Mouse (Mus musculus) gastrocnemius, postnatal 36 days (tissue): ENCODE data around the gene Armh4. TPM values are rescaled to one million over a fixed set of nuclear protein-coding genes. Genes with fewer than 3 reads are reported as not detected.

Experiments
- DNase-seq, 2 experiments: peaks; one replicate each; pipeline ENCODE4 v3.0.0; 2022
- intact Hi-C: fragments of 180-260 bp; cut with DNase I; formaldehyde crosslinking; loops from one replicate; pipeline ENCODE4 v1.15.1; 2025
- total RNA-seq, 2 experiments: library from RNA; stranded (reverse); gene quantifications; 2 replicates each; pipeline ENCODE4 v1.2.3; 2021

Gene Armh4
- total RNA-seq, 2 experiments from 2014 or later, result 0.64 to 0.89 TPM

- intact Hi-C loops, result loop anchor here (10.0 kb wide), 1 partner anchor 504 kb away; no protein-coding TSS in a partner anchor
- no peak for DNase-seq
Measured at GRCm38 (mm10) chr14:49738441-49739088, 44.6 kb downstream of the Armh4 start.

GRCm38 (mm10) chr14:49733950-49734349, 49.2 kb downstream of the Armh4 start:
- no peak for DNase-seq
- intact Hi-C loops, result loop anchor here (10.0 kb wide), 1 partner anchor 499 kb away; no protein-coding TSS in a partner anchor

GRCm38 (mm10) chr14:49723361-49724054, 59.7 kb downstream of the Armh4 start:
- no peak for DNase-seq
- intact Hi-C loops, result no loop called here

DNA sequence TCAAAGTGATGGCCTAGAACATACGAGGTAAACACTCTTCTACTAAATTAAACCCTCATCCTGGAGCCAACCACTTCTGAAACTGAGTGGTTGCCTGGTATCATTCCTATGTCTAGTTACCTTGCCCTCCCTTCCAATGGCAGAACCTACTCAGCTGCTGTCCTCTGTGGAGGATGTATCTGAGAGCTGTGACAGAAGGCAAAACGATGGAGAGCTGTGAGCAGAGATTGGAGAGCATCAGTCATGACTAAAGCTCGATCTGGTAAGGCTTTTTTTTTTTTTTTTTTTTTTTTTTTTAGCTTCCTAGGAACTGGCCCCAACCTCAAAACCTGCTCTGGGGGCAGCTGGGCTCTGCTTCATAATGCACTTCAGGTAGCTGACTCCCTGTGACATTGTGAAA, 60.4 kb downstream of the Armh4 start:
- intact Hi-C loops, result no loop called here
- no peak for DNase-seq

DNA sequence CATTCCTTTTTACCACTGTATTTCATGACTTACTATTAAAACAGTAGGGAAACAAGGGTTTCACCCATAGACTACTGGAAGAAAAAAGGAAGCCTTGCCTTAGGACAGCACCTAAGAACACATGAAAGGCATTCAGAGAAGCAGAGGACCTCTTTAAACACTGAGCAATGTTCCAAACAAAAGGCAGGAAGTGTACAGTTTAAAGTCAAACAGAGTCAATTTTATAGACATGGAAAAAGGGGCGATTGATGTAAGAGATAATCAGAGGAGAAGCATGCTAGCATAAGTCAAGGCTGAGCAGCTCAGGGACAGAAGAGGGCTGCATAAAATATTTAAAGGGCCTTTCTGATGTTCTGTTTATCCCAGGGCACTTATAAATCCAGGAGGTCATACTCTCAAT, 61.9 kb downstream of the Armh4 start:
- DNase-seq, result no peak
- intact Hi-C loops, result no loop called here

- intact Hi-C loops, result no loop called here
- DNase-seq, result no peak
Measured at GRCm38 (mm10) chr14:49719678-49720077, 63.5 kb downstream of the Armh4 start.

- intact Hi-C loops, result no loop called here
- DNase-seq, result no peak
Measured at GRCm38 (mm10) chr14:49711016-49711415, 72.2 kb downstream of the Armh4 start.

DNA sequence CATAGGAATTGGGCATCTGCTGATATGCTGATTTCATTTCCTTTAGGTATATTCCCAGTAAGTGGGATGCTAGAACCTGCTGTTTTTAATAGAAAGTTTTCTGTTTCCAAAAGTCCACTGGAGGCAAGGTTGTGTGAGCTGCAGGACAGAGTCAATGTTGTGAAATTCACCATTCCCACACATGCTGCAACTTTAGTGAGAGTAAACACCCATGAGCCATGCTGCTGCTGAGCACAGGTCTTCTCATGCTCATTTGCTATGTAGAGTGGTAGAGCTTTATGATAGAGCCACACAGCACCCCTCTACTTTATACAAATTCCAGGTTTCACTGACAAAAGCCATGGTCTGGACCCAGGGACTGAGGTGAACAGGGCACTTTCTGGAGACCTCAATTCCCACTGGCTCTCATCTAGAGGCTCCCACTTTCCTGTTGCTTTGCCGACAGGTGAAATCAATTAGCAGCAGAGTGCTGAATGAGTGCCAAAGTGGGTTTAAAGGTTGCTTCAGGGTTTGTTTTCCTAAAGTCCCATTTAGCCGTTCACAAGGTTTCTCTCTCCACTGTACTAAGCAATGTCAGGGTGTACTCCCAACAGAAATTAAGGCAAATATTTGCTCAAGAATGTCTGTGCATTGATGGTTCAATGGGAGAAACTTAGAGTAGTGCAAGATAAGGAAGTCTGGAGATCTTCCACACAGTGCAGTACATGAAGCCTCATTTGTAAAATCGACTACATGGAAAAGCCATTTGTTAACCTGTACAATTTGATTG, 79.6 kb downstream of the Armh4 start:
- intact Hi-C loops, result no loop called here
- DNase-seq, result no peak

DNA sequence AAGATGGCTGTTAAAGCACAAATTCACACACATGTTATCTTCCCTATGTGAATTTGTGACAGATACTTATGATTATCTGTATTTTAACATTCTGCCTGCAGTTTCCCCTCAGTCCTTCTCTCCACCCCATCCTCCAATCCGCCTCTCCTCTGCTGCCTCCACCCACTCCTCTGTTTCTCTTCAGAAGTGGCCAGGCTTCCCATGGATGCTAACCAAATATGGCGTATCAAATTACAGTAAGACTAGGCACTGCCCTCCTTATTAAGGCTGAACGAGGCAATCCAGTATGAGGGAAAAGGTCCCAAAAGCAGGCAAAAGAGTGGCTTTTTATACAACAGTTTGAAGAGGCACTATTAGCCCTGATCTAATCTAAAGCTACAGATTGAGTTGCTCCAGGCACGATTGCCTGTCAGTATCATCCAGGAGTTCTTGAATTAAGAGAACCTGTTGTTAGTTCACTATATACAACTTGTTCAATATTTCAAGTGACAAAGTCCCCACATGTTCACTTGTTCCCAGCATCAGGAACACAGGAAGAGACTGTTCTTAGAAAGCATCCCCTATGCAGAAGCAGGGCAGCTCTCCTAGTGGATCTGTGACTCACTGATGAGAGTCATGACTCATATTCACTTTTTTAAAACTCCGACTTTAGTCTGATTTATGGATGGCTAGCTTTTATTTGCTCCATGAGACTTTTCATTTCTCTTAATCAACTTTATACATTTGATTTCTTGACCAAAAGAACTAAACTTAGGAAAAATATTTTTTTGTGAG, 103.5 kb downstream of the Armh4 start:
- intact Hi-C loops, result no loop called here
- DNase-seq, result no peak

GRCm38 (mm10) chr14:49676580-49676979, 106.6 kb downstream of the Armh4 start:
- DNase-seq, result no peak
- intact Hi-C loops, result no loop called here

DNA sequence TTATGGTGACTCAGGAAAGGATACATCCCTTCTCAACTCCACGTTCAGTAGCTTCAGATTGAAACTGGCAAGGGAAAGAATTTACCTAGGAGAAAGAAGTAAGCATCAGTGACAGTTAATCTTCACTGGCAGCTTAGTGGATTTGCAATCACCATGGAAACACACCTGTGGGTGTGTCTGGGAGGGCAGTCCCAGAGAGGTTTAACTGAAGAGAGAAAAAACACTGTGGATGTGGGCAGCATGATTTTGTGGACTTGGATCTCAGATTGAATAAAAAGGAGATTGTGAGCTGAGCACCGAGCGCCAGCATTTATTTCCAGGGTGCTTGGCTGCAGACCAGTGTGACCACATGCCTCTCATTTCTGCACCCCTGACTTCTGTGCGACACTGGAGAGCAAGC, 122.7 kb downstream of the Armh4 start:
- no peak for DNase-seq
- intact Hi-C loops, result no loop called here

DNA sequence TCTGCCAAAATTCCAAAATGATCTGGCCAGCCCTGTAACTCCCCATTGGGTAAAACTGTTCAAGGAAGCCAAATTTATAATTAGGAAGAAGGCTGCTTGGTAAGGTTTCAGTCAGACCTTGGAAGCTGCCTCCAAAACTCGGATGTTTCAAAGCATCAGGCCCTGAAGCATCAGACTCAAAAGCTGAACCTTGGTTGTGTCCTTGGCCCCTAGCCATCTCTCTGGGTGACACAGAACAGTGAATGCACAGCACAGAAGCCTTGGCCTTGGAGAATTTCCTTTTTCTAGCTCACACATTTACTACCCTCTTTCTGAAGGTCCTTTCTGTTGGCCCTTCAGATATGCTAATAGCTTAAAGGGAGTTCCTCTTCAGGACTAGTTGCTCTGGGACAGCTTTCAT, 134.0 kb downstream of the Armh4 start:
- intact Hi-C loops, result no loop called here
- DNase-seq, result no peak

GRCm38 (mm10) chr14:49637422-49637821, 145.8 kb downstream of the Armh4 start:
- intact Hi-C loops, result no loop called here
- DNase-seq, result no peak

GRCm38 (mm10) chr14:49626055-49626454, 157.1 kb downstream of the Armh4 start:
- intact Hi-C loops, result no loop called here
- no peak for DNase-seq

Other genes with a start within 250 kb of the Armh4 start
- not detected for gene Olfr722, start 118.6 kb upstream of the Armh4 start, total RNA-seq
- not detected for gene Olfr723, start 148.4 kb upstream of the Armh4 start, total RNA-seq
- gene Olfr724, start 179.9 kb upstream of the Armh4 start, total RNA-seq, result not detected